Mouse (Mus musculus): ENCODE results near the gene Adamtsl5. TPM values are rescaled to one million over a fixed set of nuclear protein-coding genes. Genes with fewer than 3 reads are reported as not detected.

Gene Adamtsl5
- 24.9 and 42.4 TPM in 2 replicates for polyA plus RNA-seq (2015; fragmentation: Nextera tagmentation; extraction: Ambion mirVana)

DNA sequence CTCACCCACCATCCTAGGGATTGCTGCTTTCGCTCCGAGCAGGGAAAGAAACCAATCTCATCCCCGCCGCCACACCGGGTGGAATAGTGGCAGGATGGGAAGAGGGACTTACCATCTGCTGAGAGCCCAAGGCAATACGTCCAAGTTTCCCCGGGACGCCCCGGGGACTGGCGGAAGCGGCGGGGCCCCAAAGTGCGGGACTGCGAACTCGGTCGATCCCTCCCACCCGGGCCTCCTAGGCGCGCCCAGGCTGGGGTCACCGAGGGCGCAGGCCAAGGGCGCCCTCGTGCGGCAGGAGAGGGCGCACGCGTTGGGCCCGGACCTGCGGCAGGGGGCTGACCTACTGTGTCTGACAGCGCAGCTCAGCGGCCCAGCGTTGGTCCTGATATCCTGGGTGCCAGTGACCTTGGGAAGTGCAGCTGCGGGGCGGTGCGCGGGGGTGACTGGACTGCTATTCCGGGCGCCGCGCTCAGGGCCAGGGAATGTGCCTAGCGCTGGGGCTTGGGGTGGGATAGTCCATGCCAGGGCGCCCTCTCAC lies at the start of gene Adamtsl5:
Adamtsl5 (minus strand) TSS at position 169 of the 538 bp plus-strand sequence.

DNA sequence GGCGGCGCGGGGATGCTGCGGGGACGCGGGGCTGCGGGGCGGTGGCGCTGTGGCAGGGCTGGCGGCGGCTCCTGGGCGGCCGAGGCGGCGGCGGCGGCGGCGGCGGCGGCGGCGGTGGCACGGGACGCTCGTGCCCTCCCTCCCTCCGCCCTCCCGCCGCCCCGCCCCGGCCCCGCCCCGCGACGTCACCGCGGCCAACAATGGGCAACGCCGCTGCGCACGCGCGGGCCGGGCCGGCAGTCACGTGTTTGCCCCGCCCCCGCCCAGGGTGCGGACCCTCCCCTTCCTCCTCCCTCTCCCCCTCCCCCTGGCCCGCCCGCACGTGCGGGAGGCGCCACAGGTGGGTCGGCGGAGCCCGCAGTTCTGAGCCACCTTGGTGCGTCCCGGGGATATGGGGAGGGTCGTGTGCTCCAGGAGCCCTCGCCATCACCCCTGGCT lies 39.3 kb upstream of the Adamtsl5 start, which contains the start of gene Mex3d:
Mex3d (minus strand) TSS at position 138 of the 438 bp plus-strand sequence.

DNA sequence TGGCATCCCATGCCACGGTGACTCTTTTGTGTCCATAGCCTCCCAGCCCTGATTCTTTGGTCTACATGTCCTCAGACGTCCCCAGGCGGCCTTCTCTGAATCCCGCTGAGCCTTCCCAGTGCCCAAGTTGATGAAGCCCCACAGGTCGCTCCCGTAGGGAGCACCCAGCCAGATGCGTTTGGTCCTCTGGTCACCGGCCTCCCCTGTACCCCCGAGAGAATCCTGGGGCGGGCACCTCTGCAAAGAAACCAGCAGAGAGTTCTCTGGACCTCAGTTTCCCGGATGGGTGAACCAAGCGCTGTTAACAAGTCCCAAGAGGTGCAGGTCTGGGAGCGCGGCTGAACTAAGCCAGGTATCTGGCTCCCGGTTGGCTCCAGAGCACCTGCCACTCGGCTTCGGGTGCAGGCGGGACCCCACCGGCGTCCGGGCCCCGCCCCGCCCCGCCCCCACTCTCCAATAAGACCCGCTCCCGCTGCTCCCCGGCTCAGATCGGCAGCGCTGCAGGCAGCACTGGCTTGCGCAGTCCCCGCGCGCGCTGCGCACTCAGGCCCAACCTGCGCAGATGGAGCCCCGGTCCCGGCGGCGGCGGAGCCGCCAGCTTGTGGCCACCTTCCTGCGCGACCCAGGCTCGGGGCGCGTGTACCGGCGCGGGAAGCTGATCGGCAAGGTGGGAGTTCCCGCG lies 7.9 kb upstream of the Adamtsl5 start, which contains the start of gene Plk5:
Plk5 (plus strand) TSS at position 459 of the 682 bp plus-strand sequence.

DNA sequence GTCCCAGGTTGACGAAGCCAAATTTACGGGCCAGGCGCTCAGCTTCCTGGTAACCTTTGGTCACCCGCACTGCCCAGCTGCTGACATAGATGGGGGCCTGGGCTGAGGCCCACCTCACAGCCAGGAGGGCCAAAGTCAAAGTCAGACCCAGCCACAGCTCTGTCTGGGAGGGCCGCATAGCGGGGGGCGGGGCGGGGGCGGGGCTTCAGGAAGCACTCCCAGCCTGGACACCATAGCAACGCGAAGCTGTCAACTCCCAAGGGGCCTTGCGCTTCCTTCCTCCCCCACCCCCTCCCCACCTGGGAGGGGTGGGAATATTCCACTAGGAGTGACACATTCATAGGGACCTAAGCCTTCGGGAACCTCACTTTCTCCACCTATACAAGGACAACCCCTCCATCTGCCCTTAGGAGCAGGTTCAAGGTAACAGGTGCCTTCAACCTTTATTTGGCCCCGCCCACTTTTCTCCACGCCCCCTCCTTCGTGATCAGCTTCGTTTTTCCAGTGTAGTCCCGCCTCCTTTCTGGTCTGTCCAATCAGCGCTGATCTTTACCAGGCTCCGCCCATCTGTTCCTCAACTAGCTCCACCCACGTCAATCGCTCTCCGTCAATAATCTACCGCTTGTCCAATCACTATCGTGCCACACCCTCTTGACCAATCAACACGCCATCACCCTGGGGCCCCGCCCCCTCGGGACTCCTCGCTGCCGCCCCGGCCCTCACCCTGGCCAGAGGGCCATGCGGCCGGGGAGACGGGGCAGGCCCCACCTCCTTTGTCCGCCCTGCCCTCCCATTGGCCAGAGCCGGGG lies 18.7 kb downstream of the Adamtsl5 start, which contains the start of the genes Pcsk4 and Reep6:
Pcsk4 (minus strand) TSS at position 226 of the 809 bp plus-strand sequence.
Reep6 (plus strand) TSS at position 681 of the 809 bp plus-strand sequence.

DNA sequence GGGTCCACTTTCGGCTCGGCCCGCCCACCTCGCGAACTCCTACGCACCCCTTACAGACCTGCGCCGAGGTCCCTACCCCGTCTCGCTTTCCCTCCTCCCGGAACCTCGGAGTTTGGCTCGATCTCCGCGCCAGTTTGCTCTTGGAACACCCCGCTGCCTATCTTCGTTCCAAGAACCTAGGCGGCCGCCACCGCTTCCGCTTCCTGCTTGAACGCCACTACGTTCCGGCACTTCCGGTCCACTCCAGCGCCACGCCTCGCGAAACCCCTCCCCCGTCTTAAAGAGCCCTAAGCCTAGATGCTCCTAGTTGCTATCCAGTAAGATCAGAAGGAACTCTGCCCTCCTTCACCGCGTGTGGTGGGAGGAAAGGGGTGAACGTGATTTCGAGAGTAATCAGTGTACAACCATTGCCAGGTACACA lies 27.9 kb downstream of the Adamtsl5 start, which contains the start of gene 2310011J03Rik:
2310011J03Rik (minus strand) TSS at position 198 of the 421 bp plus-strand sequence.

DNA sequence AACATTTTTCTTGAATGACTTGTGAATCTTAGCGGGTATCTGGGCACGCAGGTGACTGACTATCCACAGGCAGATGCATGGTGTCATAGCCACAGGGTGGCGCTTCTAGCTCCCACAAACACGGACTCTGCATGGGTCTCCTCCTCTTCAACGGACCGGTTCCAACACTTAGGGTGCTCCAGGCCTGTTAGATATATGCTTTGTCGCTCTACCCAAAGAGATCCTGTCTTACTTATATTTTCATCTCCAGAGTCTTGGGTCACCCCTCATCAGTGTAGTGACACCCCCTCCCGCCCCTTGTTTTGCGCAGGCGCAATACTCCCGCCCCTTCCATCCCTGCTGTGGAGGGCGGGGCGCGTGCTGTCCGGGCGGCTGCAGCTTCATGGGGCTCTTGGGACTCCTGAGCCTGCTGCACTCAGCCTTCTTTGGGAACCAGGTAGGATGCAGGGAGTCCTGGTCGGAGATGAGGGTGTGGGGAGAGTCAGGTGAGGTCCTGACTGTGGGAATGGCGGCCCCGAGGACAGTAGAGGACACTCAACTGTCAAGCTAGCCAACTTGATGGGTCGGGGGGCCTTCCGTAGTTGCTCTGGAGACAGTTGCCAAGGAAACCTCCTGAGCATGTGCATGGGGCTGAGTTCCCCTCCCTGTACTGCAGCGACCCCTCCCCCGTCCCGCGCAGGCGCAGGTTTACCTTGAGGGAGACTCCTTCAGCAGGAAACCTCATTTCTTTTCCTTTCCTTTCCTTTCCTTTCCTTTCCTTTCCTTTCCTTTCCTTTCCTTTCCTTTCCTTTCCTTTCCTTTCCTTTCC lies 52.4 kb downstream of the Adamtsl5 start, which contains the start of gene Apc2:
Apc2 (plus strand) TSS at position 360 of the 808 bp plus-strand sequence.

DNA sequence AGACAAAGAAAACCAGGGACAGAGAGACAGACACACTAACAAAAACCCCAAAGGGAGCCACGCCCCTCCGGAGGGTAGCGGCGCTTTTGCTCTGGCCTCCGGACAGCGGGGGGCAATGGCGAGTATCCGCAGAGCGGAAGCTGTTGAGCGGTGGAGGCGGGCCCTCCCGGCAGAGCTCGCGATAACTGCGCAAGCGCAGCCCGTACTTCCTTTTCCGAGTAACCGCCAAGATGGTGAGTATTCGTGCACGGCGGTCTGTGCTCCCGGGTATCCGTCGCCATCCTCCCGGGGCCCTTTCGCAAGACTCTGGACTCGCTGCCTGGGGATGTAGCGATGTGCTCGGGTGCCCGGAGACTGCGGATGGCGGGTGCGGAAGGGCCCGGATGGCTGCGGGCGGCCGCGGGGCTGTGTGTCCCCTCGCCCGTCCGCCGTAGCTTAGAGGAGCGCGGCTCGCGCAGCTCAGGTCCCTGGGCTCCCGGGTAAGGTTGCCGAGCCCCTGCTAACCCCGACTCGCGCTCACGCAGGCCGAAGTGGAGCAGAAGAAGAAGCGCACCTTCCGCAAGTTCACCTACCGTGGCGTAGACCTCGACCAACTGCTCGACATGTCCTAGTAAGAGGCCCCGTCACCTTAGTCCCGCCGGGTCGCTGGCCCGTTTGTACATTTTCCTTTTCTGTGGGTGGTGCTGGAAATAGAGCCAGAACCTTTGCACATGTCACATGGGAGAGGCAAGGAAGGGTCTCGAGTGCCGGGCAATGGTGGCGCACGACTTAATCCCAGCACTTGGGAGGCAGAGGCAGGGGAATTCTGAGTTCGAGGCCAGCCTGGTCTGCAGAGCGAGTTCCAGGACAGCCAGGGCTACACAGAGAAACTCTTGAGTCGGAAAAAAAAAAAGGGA lies 55.7 kb downstream of the Adamtsl5 start, which contains the start of gene Rps15:
Rps15 (plus strand) TSS at position 203 of the 896 bp plus-strand sequence.

Small RNA genes lying within 50 kb of the gene (microRNA-seq; reads per million reads assigned to microRNA genes)
- gene Gm22721 (ENCODE audit: borderline replicate concordance, insufficient number of aligned reads) = not detected

Other genes starting within 250 kb of the Adamtsl5 start
- 7.0 and 17.7 TPM in 2 replicates for gene Sbno2, start 242.8 kb downstream of the Adamtsl5 start, polyA plus RNA-seq (2015; fragmentation: Nextera tagmentation; extraction: Ambion mirVana)
- 10.7 and 13.5 TPM in 2 replicates for gene Stk11, start 232.6 kb downstream of the Adamtsl5 start, polyA plus RNA-seq (2015; fragmentation: Nextera tagmentation; extraction: Ambion mirVana)
- 381 and 502 TPM in 2 replicates for gene Atp5d, start 209.8 kb downstream of the Adamtsl5 start, polyA plus RNA-seq (2015; fragmentation: Nextera tagmentation; extraction: Ambion mirVana)
- gene Cbarp, start 207.6 kb downstream of the Adamtsl5 start, polyA plus RNA-seq (2015; fragmentation: Nextera tagmentation; extraction: Ambion mirVana) = 9.5 and 12.7 TPM in 2 replicates
- 9.1 and 14.6 TPM in 2 replicates for gene Midn, start 200.1 kb downstream of the Adamtsl5 start, polyA plus RNA-seq (2015; fragmentation: Nextera tagmentation; extraction: Ambion mirVana)
- 298 and 357 TPM in 2 replicates for gene Cirbp, start 182.4 kb downstream of the Adamtsl5 start, polyA plus RNA-seq (2015; fragmentation: Nextera tagmentation; extraction: Ambion mirVana)
- gene 1600002K03Rik, start 175.5 kb downstream of the Adamtsl5 start, polyA plus RNA-seq (2015; fragmentation: Nextera tagmentation; extraction: Ambion mirVana) = 23.0 and 26.5 TPM in 2 replicates
- gene Efna2, start 168.9 kb downstream of the Adamtsl5 start, polyA plus RNA-seq (2015; fragmentation: Nextera tagmentation; extraction: Ambion mirVana) = 13.9 and 14.2 TPM in 2 replicates
- 26.2 TPM in 2 replicates for gene Mum1, start 122.0 kb downstream of the Adamtsl5 start, polyA plus RNA-seq (2015; fragmentation: Nextera tagmentation; extraction: Ambion mirVana)
- 325 and 379 TPM in 2 replicates for gene Ndufs7, start 99.3 kb downstream of the Adamtsl5 start, polyA plus RNA-seq (2015; fragmentation: Nextera tagmentation; extraction: Ambion mirVana)
- gene Gamt, start 87.4 kb downstream of the Adamtsl5 start, polyA plus RNA-seq (2015; fragmentation: Nextera tagmentation; extraction: Ambion mirVana) = 79.8 and 194 TPM in 2 replicates
- gene Dazap1, start 86.9 kb downstream of the Adamtsl5 start, polyA plus RNA-seq (2015; fragmentation: Nextera tagmentation; extraction: Ambion mirVana) = 25.3 and 33.2 TPM in 2 replicates
- gene Rps15, start 56.0 kb downstream of the Adamtsl5 start, polyA plus RNA-seq (2015; fragmentation: Nextera tagmentation; extraction: Ambion mirVana) = 722 and 992 TPM in 2 replicates
- 5.2 and 14.1 TPM in 2 replicates for gene Apc2, start 52.4 kb downstream of the Adamtsl5 start, polyA plus RNA-seq (2015; fragmentation: Nextera tagmentation; extraction: Ambion mirVana)
- 57.7 and 64.6 TPM in 2 replicates for gene 2310011J03Rik, start 27.9 kb downstream of the Adamtsl5 start, polyA plus RNA-seq (2015; fragmentation: Nextera tagmentation; extraction: Ambion mirVana)
- gene Pcsk4, start 18.9 kb downstream of the Adamtsl5 start, polyA plus RNA-seq (2015; fragmentation: Nextera tagmentation; extraction: Ambion mirVana) = 3.2 and 3.3 TPM in 2 replicates
- 5.7 and 5.9 TPM in 2 replicates for gene Reep6, start 18.5 kb downstream of the Adamtsl5 start, polyA plus RNA-seq (2015; fragmentation: Nextera tagmentation; extraction: Ambion mirVana)
- 0.26 TPM in 1 of 2 replicates, not detected in the other for gene Plk5, start 8.0 kb upstream of the Adamtsl5 start, polyA plus RNA-seq (2015; fragmentation: Nextera tagmentation; extraction: Ambion mirVana)
- 6.5 and 7.7 TPM in 2 replicates for gene Mex3d, start 39.2 kb upstream of the Adamtsl5 start, polyA plus RNA-seq (2015; fragmentation: Nextera tagmentation; extraction: Ambion mirVana)
- gene Mbd3, start 51.1 kb upstream of the Adamtsl5 start, polyA plus RNA-seq (2015; fragmentation: Nextera tagmentation; extraction: Ambion mirVana) = 90.1 and 97.9 TPM in 2 replicates
- 1,129 and 1,245 TPM in 2 replicates for gene Uqcr11, start 58.4 kb upstream of the Adamtsl5 start, polyA plus RNA-seq (2015; fragmentation: Nextera tagmentation; extraction: Ambion mirVana)
- 49.3 and 57.5 TPM in 2 replicates for gene Tcf3, start 85.2 kb upstream of the Adamtsl5 start, polyA plus RNA-seq (2015; fragmentation: Nextera tagmentation; extraction: Ambion mirVana)
- gene Onecut3, start 146.4 kb upstream of the Adamtsl5 start, polyA plus RNA-seq (2015; fragmentation: Nextera tagmentation; extraction: Ambion mirVana) = not detected in 2 replicates
- gene Atp8b3, start 190.7 kb upstream of the Adamtsl5 start, polyA plus RNA-seq (2015; fragmentation: Nextera tagmentation; extraction: Ambion mirVana) = 0.61 and 0.94 TPM in 2 replicates
- 11.2 and 20.1 TPM in 2 replicates for gene Rexo1, start 213.1 kb upstream of the Adamtsl5 start, polyA plus RNA-seq (2015; fragmentation: Nextera tagmentation; extraction: Ambion mirVana)
- 7.9 and 8.0 TPM in 2 replicates for gene Klf16, start 228.9 kb upstream of the Adamtsl5 start, polyA plus RNA-seq (2015; fragmentation: Nextera tagmentation; extraction: Ambion mirVana)
- gene Abhd17a, start 241.9 kb upstream of the Adamtsl5 start, polyA plus RNA-seq (2015; fragmentation: Nextera tagmentation; extraction: Ambion mirVana) = 102 and 134 TPM in 2 replicates

All from adrenal gland, postnatal 0 days (tissue).